Mouse (Mus musculus) cortical plate, adult 2 months (tissue): ENCODE measurements around the gene Lpgat1. TPM values are rescaled to one million over a fixed set of nuclear protein-coding genes. Genes with fewer than 3 reads are reported as not detected.

ENCODE experiments used
- H3K27ac ChIP-seq: fragments of 200-500 bp; 2 replicates; pipeline ENCODE4 v1.5.1; 2012; ENCODE audit warnings: low read length, control low read depth, inconsistent platforms; ENCODE audit not compliant: insufficient read depth
- H3K4me1 ChIP-seq: fragments of 200-500 bp; 2 replicates; pipeline ENCODE4 v1.6.1; 2011; ENCODE audit warnings: low read length; ENCODE audit not compliant: control insufficient read depth, insufficient read depth
- H3K4me3 ChIP-seq: fragments of 200-500 bp; 2 replicates; pipeline ENCODE4 v1.5.1; 2011; ENCODE audit warnings: mild to moderate bottlenecking, low read length, control low read depth; ENCODE audit not compliant: insufficient read depth
- CTCF ChIP-seq: fragments of 200-500 bp; IDR thresholded peaks from 2 replicates; pipeline ENCODE4 v1.5.1; 2011; ENCODE audit warnings: mild to moderate bottlenecking, control low read depth, low read length; ENCODE audit not compliant: insufficient read depth; ENCODE audit errors: extremely low read depth
- POLR2A ChIP-seq: fragments of 200-500 bp; IDR thresholded peaks from 2 replicates; pipeline ENCODE4 v1.6.1; 2011; ENCODE audit warnings: mild to moderate bottlenecking, low read length, control low read depth; ENCODE audit not compliant: insufficient read depth; ENCODE audit errors: extremely low read depth
- polyA plus RNA-seq: library from polyadenylated mRNA; depleted of rRNA; stranded (reverse); fragments of >200 nt; gene quantifications from 2 replicates; pipeline ENCODE4 v1.2.3, GENCODE M21; 2012; rRNA removed

The Lpgat1 gene
- polyA plus RNA-seq, 1 experiment = 74.2 TPM

GRCm38 (mm10) chr1:191833396-191833795, 115.8 kb downstream of the Lpgat1 start:
- Histone ChIP-seq H3K27ac (no peak overlapping the region), H3K4me1 (no peaks in the 10 kb centered on the region), H3K4me3 (no peak overlapping the region)
- TF ChIP-seq CTCF (no peak), POLR2A (no peak)

Other genes with a start within 250 kb of the Lpgat1 start
- 5.1 and 5.3 TPM in 2 replicates for gene Dtl, start 142.3 kb upstream of the Lpgat1 start, polyA plus RNA-seq
- gene Ints7, start 142.2 kb upstream of the Lpgat1 start, polyA plus RNA-seq = 47.3 and 50.6 TPM in 2 replicates
- gene Nek2, start 103.6 kb downstream of the Lpgat1 start, polyA plus RNA-seq = 0.79 and 1.2 TPM in 2 replicates
- 18.5 and 18.6 TPM in 2 replicates for gene Slc30a1, start 188.9 kb downstream of the Lpgat1 start, polyA plus RNA-seq